Mouse (Mus musculus): Measurements from ENCODE around the gene Fam198a.

DNA sequence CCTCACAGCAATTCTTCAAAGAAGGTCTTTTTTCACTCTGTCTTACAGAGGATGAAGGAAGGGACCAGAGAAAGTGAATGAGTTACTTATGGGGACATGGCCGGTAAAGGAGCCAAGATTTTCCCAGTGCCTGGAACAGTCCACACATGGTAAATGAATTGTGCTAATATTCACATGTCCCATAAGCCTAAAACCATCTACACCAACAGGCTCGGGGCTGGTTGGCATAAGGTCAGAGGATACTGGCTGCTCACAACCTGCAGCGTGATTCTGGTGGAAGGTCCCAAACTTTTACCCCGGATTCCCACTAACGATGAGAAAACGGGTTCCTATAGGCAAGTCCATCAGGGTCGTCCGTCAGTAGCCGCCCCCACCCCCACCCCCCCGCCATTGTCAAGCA is 44.3 kb downstream of the Fam198a start:
- no peak for TF ChIP-seq GATA1 (IDR thresholded peaks at IDR 0.05; ENCODE audit: low read length)
- no peak for TF ChIP-seq TAL1 (IDR thresholded peaks at IDR 0.05; ENCODE audit: low read length)

Measured in erythroblast, embryonic 14.5 days (primary cell).